Mouse (Mus musculus) limb, embryonic 15.5 days (tissue): ENCODE measurements around the gene Cct5. TPM values are rescaled to one million over a fixed set of nuclear protein-coding genes. Genes with fewer than 3 reads are reported as not detected.

Source experiments
- ATAC-seq: fragments of 200-750 bp; cut with Nextera tagmentation; 2 replicates; pipeline ENCODE4 v1.8.0; 2017; ENCODE audit warnings: low read depth, moderate TSS enrichment; ENCODE audit not compliant: insufficient number of reproducible peaks, low FRiP score, low TSS enrichment
- H3K27ac ChIP-seq: fragments of 300-500 bp; sonication (generic); 2 replicates; pipeline ENCODE4 v1.5.1; 2015; ENCODE audit warnings: moderate library complexity, mild to moderate bottlenecking, inconsistent platforms
- H3K27me3 ChIP-seq: fragments of 300-500 bp; sonication (generic); 2 replicates; pipeline ENCODE4 v1.6.1; 2015; ENCODE audit warnings: inconsistent platforms
- H3K36me3 ChIP-seq: fragments of 300-500 bp; sonication (generic); 2 replicates; pipeline ENCODE4 v1.6.1; 2015; ENCODE audit warnings: inconsistent platforms
- H3K4me1 ChIP-seq: fragments of 300-500 bp; sonication (generic); 2 replicates; pipeline ENCODE4 v1.6.1; 2015; ENCODE audit warnings: inconsistent platforms
- H3K4me2 ChIP-seq: fragments of 300-500 bp; sonication (generic); 2 replicates; pipeline ENCODE4 v1.6.1; 2015; ENCODE audit warnings: mild to moderate bottlenecking, inconsistent platforms
- H3K4me3 ChIP-seq: fragments of 300-500 bp; sonication (generic); 2 replicates; pipeline ENCODE4 v1.5.1; 2015; ENCODE audit warnings: mild to moderate bottlenecking, inconsistent platforms
- H3K9ac ChIP-seq: fragments of 300-500 bp; sonication (generic); 2 replicates; pipeline ENCODE4 v1.6.1; 2015; ENCODE audit warnings: inconsistent platforms
- H3K9me3 ChIP-seq: fragments of 300-500 bp; sonication (generic); 2 replicates; pipeline ENCODE4 v1.6.1; 2016; ENCODE audit warnings: inconsistent platforms
- WGBS: fragments of 180-500 bp; shearing (Covaris S2); methylation state at CpG from one replicate; pipeline ENCODE4 v1.1.7; 2015; 5-methylcytosine and 5-hydroxymethylcytosine counted together
- polyA plus RNA-seq: library from polyadenylated mRNA; unstranded; fragments of >200 nt; fragmentation: Nextera tagmentation; extraction: Ambion mirVana; gene quantifications from 2 replicates; pipeline ENCODE4 v1.2.1, GENCODE M21; 2015

Gene Cct5
- polyA plus RNA-seq, 1 experiment from 2014 or later, result 453 TPM

GRCm38 (mm10) chr15:31573692-31574091 lies 27.9 kb downstream of the Cct5 start:
- no peak overlapping the region for H3K9ac ChIP-seq
- H3K9me3 ChIP-seq, result no peaks in the 10 kb centered on the region
- no peak for ATAC-seq
- H3K4me1 ChIP-seq, result peaks cover 23% of the 10 kb centered on the region
- H3K4me2 ChIP-seq, result no peak overlapping the region
- H3K36me3 ChIP-seq, result no peaks in the 10 kb centered on the region
- no peak overlapping the region for H3K27ac ChIP-seq
- H3K27me3 ChIP-seq, result no peaks in the 10 kb centered on the region
- no peak overlapping the region for H3K4me3 ChIP-seq

DNA sequence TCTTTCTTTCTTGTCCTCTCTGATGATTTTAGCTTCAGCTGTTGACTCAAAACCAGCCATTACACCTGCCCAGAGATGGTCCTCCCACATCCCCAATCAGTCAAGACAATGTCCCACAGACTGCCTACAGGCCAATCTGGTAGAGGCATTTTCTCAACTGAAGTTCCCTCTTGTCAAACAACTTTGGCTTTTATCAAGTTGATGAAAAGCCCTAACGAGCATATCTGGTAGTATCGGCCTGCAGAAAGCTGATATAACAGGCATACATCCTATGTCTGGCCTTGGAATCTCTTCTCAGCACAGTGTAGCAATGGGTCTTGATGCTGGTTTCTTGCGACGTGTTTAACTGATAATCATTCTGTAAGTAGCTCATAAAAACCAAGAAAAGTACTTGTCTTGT lies 28.3 kb downstream of the Cct5 start:
- H3K4me3 ChIP-seq, result no peak overlapping the region
- 84% methylated on average over 4 of the region's 4 CpGs for WGBS
- H3K4me2 ChIP-seq, result no peak overlapping the region
- H3K9me3 ChIP-seq, result no peaks in the 10 kb centered on the region
- no peaks in the 10 kb centered on the region for H3K36me3 ChIP-seq
- no peak overlapping the region for H3K27ac ChIP-seq
- H3K9ac ChIP-seq, result no peak overlapping the region
- H3K4me1 ChIP-seq, result peaks cover 26% of the 10 kb centered on the region
- no peak for ATAC-seq
- no peaks in the 10 kb centered on the region for H3K27me3 ChIP-seq

GRCm38 (mm10) chr15:31571906-31572722 lies 29.5 kb downstream of the Cct5 start:
- Histone ChIP-seq H3K9me3 (no peaks in the 10 kb centered on the region), H3K27ac (peak overlapping the region; percentile 51), H3K4me1 (peaks cover 26% of the 10 kb centered on the region), H3K9ac (no peak overlapping the region), H3K4me2 (peak overlapping the region; percentile 14; the same call in 1 of the 2 replicates), H3K27me3 (no peaks in the 10 kb centered on the region), H3K4me3 (no peak overlapping the region), H3K36me3 (no peaks in the 10 kb centered on the region)
- 52% methylated on average over 16 of the region's 16 CpGs for WGBS
- peak; percentile 73 for ATAC-seq

DNA sequence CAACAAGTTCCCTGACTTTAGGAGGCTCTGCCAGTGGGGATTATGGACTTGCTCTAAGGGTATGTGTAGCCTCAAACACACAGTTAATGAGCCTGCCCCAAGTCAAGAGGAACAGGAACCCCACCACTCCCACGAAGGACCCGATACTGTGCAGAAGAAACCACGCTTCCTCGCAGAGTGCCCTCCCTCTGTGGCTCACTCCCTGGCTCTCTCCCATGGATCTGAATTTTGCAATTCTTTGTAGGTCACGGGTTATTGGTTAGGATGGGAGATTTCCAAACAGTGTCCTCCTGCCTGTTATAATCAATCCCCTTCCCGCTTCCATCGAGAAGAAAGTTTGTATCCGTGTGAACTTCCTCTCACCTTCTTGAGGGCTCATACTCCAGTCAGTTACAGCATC lies 30.6 kb downstream of the Cct5 start:
- no peaks in the 10 kb centered on the region for H3K36me3 ChIP-seq
- no peaks in the 10 kb centered on the region for H3K9me3 ChIP-seq
- H3K4me2 ChIP-seq, result no peak overlapping the region
- ATAC-seq, result no peak
- no peak overlapping the region for H3K4me3 ChIP-seq
- H3K4me1 ChIP-seq, result peaks cover 26% of the 10 kb centered on the region
- no peak overlapping the region for H3K9ac ChIP-seq
- no peaks in the 10 kb centered on the region for H3K27me3 ChIP-seq
- no peak overlapping the region for H3K27ac ChIP-seq
- 89% methylated on average over 8 of the region's 8 CpGs for whole genome bisulfite sequencing

DNA sequence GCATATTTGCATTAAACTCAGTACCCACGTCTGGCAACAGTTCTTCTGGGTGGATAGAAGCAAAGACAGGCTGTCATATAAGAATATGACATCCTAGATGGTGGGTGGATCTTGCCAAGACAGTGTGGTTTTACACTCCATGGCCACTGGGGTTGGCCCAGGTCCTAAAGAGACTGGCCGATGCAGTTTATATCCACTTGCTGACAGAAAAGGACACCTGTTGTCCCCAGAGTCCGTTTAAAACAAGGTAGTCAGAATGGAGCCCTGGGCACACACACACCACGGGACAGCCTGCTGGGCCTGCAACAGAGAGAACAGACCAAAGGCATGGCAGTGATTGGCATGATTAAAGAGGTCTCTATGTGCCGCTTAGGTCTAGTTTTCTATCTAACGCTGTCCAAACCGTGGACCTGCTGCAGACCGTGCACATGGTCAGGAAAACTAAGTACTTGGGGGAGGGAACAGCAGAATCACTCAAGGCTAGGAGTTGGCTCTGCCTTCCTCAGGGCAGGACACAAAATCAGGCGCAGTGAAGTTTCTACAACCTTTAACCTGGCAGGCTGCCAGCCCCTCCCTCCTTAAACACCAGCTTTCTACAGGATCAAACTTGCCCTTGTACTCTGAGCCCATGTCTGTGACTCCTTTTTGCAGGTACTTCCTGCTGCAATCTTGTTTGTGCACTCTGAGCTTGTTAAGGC lies 32.1 kb downstream of the Cct5 start:
- no peak for ATAC-seq
- no peaks in the 10 kb centered on the region for H3K27me3 ChIP-seq
- H3K4me1 ChIP-seq, result peaks cover 26% of the 10 kb centered on the region
- no peak overlapping the region for H3K9ac ChIP-seq
- WGBS, result 51% methylated on average over 9 of the region's 9 CpGs
- H3K36me3 ChIP-seq, result no peaks in the 10 kb centered on the region
- H3K27ac ChIP-seq, result peak overlapping the region; percentile 7
- H3K4me2 ChIP-seq, result no peak overlapping the region
- no peaks in the 10 kb centered on the region for H3K9me3 ChIP-seq
- no peak overlapping the region for H3K4me3 ChIP-seq

DNA sequence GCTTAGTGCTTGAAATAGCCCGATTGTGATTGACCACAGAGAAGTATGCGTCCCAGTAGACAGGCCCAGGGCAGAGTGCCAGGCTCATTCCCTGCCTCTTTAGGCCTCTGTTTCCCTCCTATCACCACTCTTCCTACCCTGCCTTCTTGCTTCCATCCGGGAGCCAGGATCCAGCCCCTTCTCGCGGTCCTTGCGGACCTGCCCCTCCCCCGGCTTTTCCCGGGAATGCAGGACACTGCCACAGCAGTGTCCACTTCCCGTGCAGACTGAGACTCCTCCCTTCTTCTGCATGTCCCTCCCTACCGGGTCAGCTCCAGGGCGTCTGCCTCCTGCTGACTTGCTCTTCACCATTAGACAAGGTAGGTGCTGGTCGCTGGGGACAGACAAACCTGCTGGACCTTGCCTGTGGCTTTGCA lies 33.0 kb downstream of the Cct5 start:
- peaks cover 29% of the 10 kb centered on the region for H3K4me1 ChIP-seq
- peak overlapping the region; percentile 15; the same call in 1 of the 2 replicates for H3K4me2 ChIP-seq
- no peaks in the 10 kb centered on the region for H3K9me3 ChIP-seq
- ATAC-seq, result peak; percentile 55; the same call in 1 of the 2 replicates
- H3K27me3 ChIP-seq, result no peaks in the 10 kb centered on the region
- no peak overlapping the region for H3K4me3 ChIP-seq
- 23% methylated on average over 12 of the region's 12 CpGs for WGBS
- H3K36me3 ChIP-seq, result no peaks in the 10 kb centered on the region
- no peak overlapping the region for H3K9ac ChIP-seq
- no peak overlapping the region for H3K27ac ChIP-seq

DNA sequence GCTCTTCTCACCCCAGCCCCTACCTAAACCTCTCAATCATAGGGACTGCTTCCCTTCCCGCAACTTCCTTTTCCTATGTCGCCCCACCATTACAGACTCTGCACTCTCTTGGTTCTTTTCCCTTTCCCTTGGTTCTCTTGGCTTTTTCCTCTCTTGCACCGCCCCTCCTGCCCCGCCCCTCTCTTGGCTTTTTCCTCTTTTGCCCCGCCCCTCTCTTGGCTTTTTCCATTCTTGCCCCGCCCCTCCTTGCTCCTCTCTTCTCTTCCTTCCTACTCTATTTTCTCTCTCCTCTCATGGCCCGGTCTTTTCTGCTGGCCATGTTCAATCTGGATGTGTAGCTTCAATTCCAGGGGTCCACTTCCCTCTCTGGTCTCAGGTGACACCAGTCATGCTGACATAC lies 34.2 kb downstream of the Cct5 start:
- WGBS, result 78% methylated on average over 7 of the region's 7 CpGs
- peaks cover 28% of the 10 kb centered on the region for H3K4me1 ChIP-seq
- no peak for ATAC-seq
- H3K27ac ChIP-seq, result no peak overlapping the region
- no peak overlapping the region for H3K4me2 ChIP-seq
- H3K9me3 ChIP-seq, result no peaks in the 10 kb centered on the region
- H3K4me3 ChIP-seq, result no peak overlapping the region
- no peak overlapping the region for H3K9ac ChIP-seq
- no peaks in the 10 kb centered on the region for H3K27me3 ChIP-seq
- no peaks in the 10 kb centered on the region for H3K36me3 ChIP-seq

GRCm38 (mm10) chr15:31565786-31566185 lies 35.8 kb downstream of the Cct5 start:
- Histone ChIP-seq H3K36me3 (no peaks in the 10 kb centered on the region), H3K9me3 (no peaks in the 10 kb centered on the region), H3K9ac (no peak overlapping the region), H3K27ac (no peak overlapping the region), H3K4me2 (no peak overlapping the region), H3K27me3 (no peaks in the 10 kb centered on the region), H3K4me1 (peaks cover 24% of the 10 kb centered on the region), H3K4me3 (no peak overlapping the region)
- whole genome bisulfite sequencing, result 73% methylated on average over 1 of the region's 1 CpGs
- no peak for ATAC-seq

GRCm38 (mm10) chr15:31565184-31565583 lies 36.4 kb downstream of the Cct5 start, which contains the start of gene Cmbl:
Cmbl (plus strand) TSS chr15:31565389.
- 71% methylated on average over 5 of the region's 5 CpGs for WGBS

DNA sequence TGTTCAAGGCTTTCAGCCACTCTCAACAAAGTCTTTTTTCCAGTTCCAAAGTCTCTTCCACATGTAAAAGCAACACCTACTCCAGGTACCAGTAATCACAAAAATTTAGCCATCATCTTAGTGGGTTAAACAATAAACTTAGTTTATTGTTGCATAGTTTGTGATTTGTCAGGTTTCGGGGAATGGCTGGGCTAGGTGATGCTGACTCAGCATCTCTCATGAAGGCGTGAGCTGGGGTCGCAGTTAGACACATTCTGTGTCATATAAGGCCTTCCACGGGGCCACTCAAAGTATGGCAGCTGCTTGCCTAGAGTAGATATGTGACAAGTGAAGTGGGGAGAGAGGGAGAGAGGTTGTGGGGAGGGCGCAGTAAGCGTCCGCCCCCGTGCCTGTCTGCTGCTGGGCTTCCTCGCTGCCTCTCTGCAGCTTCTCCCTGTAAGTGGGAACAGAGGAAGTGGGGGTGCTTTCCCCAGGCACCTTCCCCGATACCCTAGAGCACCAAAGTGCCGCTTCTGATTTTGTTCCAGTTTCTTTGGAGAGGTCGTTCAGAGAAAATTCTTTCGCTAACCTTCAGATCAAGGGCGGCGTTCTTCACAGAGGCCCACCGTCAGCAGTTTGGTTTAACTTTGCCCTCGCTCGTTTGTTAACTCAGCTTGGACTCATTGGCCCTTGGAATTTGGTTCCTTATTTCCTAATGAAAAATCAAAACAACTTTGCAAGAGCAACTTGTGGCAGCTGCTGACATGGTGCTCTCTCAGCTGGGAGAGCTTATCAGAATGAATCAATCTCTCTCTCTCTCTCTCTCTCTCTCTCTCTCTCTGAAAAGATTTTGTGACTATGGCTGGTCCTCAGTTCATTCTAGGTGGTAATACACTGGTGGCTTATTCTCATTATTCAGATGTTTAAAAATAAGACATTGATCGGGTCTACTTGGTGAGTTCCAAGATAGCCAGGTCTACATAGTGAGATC lies 37.7 kb downstream of the Cct5 start:
- 49% methylated on average over 19 of the region's 19 CpGs for WGBS
- Histone ChIP-seq H3K27me3 (no peaks in the 10 kb centered on the region), H3K27ac (no peak overlapping the region), H3K4me1 (peaks cover 12% of the 10 kb centered on the region), H3K36me3 (no peaks in the 10 kb centered on the region), H3K9me3 (no peaks in the 10 kb centered on the region), H3K9ac (no peak overlapping the region), H3K4me3 (no peak overlapping the region), H3K4me2 (no peak overlapping the region)
- ATAC-seq, result no peak

More at GRCm38 (mm10) chr15:31565184-31565583, 36.4 kb downstream of the Cct5 start, which contains the start of gene Cmbl:
- Histone ChIP-seq H3K4me1 (peaks cover 20% of the 10 kb centered on the region), H3K36me3 (no peaks in the 10 kb centered on the region), H3K4me3 (no peak within 1 kb of the TSS), H3K27me3 (no peaks in the 10 kb centered on the region), H3K27ac (no peak within 1 kb of the TSS), H3K4me2 (no peak within 1 kb of the TSS), H3K9ac (no peak within 1 kb of the TSS), H3K9me3 (no peaks in the 10 kb centered on the region)
- ATAC-seq, result no peak

- no peak for ATAC-seq
- 59% methylated on average over 8 of the region's 8 CpGs for WGBS
These were observed 38.8 kb downstream of the Cct5 start for GRCm38 (mm10) chr15:31562847-31563246.

More at GRCm38 (mm10) chr15:31562847-31563246, 38.8 kb downstream of the Cct5 start:
- H3K4me1 ChIP-seq, result peaks cover 7% of the 10 kb centered on the region; the same call in 1 of the 2 replicates
- H3K27me3 ChIP-seq, result no peaks in the 10 kb centered on the region
- H3K36me3 ChIP-seq, result no peaks in the 10 kb centered on the region
- H3K4me3 ChIP-seq, result no peak overlapping the region
- H3K4me2 ChIP-seq, result no peak overlapping the region
- H3K9ac ChIP-seq, result no peak overlapping the region
- no peak overlapping the region for H3K27ac ChIP-seq
- no peaks in the 10 kb centered on the region for H3K9me3 ChIP-seq
